9 mouse cellular contexts compared by ENCODE assay signal in genomic region chr15:10648372-10649109, GRCm38 (mm10).
A peak's percentile ranks its signal among the peaks of the same experiment; 100 is the strongest.
DNase-seq lines count a peak whose midpoint lies in the region; ATAC-seq lines count a peak whose summit lies in the region.
"Had no signal": no experiment of that assay in that cellular context is flagged by ENCODE, and none has a peak within 500 bp of the region (broad histone marks: within the 10 kb centered on the region; RNA-seq: fewer than 3 reads in every experiment).

No protein-coding gene starts in this region.

- H3K27ac ChIP-seq in heart, embryonic 16.5 days (ENCODE audit: low read length), result peak overlapping the region; percentile 39; the same call in 1 of the 2 replicates
- H3K27ac ChIP-seq in limb, embryonic 10.5 days, result peak overlapping the region; percentile 65
- H3K27ac ChIP-seq in stomach, embryonic 15.5 days, result no peak overlapping the region
- H3K27ac ChIP-seq: liver, embryonic 13.5 days had no signal

- H3K4me2 ChIP-seq in heart, embryonic 16.5 days (ENCODE audit: low read depth, low read length), result no peak overlapping the region
- no peak overlapping the region for H3K4me2 ChIP-seq in stomach, embryonic 15.5 days
- H3K4me2 ChIP-seq: liver, embryonic 13.5 days had no signal

- peaks cover 6% of the 10 kb centered on the region; the same call in 1 of the 2 replicates for H3K4me1 ChIP-seq in heart, embryonic 16.5 days (ENCODE audit: control insufficient read depth, insufficient read depth, low read length)
- peaks cover 36% of the 10 kb centered on the region for H3K4me1 ChIP-seq in limb, embryonic 10.5 days
- peaks cover 11% of the 10 kb centered on the region; the same call in 1 of the 2 replicates for H3K4me1 ChIP-seq in stomach, embryonic 15.5 days

- H3K9me3 ChIP-seq in heart, embryonic 16.5 days (replicated peaks; ENCODE audit: control insufficient read depth, low read length), result no peaks in the 10 kb centered on the region
- no peaks in the 10 kb centered on the region for H3K9me3 ChIP-seq in limb, embryonic 10.5 days (replicated peaks)
- H3K9me3 ChIP-seq in stomach, embryonic 15.5 days, result no peaks in the 10 kb centered on the region
- H3K9me3 ChIP-seq: liver, embryonic 13.5 days had no signal

- H3K36me3 ChIP-seq in heart, embryonic 16.5 days (ENCODE audit: control insufficient read depth, insufficient read depth), result no peaks in the 10 kb centered on the region
- H3K36me3 ChIP-seq in limb, embryonic 10.5 days, result 0 out of 2 replicates have a peak, but pooled peaks cover 9% of the 10 kb centered on the region
- H3K36me3 ChIP-seq in stomach, embryonic 15.5 days, result no peaks in the 10 kb centered on the region
- H3K36me3 ChIP-seq: liver, embryonic 13.5 days had no signal

- whole genome bisulfite sequencing in heart, embryonic 16.5 days, result 18% methylated on average over 6 of the region's 6 CpGs
- WGBS in limb, embryonic 10.5 days, result 18% methylated on average over 6 of the region's 6 CpGs
- WGBS in stomach, embryonic 15.5 days, result 16% methylated on average over 6 of the region's 6 CpGs

- ATAC-seq in heart, embryonic 16.5 days (replicated peaks; ENCODE audit: extremely low read depth, insufficient read depth, low FRiP score), result peak; percentile 63
- ATAC-seq in stomach, embryonic 15.5 days (ENCODE audit: insufficient read depth, low FRiP score, low read depth), result peak; percentile 63

- H3K27me3 ChIP-seq in heart, embryonic 16.5 days (ENCODE audit: control insufficient read depth, insufficient read depth, low read length), result peaks cover 6% of the 10 kb centered on the region; the same call in 1 of the 2 replicates
- no peaks in the 10 kb centered on the region for H3K27me3 ChIP-seq in limb, embryonic 10.5 days (ENCODE audit: low read depth, poor library complexity, severe bottlenecking)
- H3K27me3 ChIP-seq in stomach, embryonic 15.5 days (replicated peaks), result no peaks in the 10 kb centered on the region
- H3K27me3 ChIP-seq: liver, embryonic 13.5 days had no signal

- H3K4me3 ChIP-seq in heart, embryonic 16.5 days (ENCODE audit: low read length), result no peak overlapping the region
- H3K4me3 ChIP-seq in limb, embryonic 10.5 days, result no peak overlapping the region
- H3K4me3 ChIP-seq in stomach, embryonic 15.5 days (replicated peaks), result no peak overlapping the region
- H3K4me3 ChIP-seq: liver, embryonic 13.5 days had no signal

- no peak overlapping the region for H3K9ac ChIP-seq in heart, embryonic 16.5 days (ENCODE audit: low read length)
- no peak overlapping the region for H3K9ac ChIP-seq in stomach, embryonic 15.5 days
- H3K9ac ChIP-seq: liver, embryonic 13.5 days had no signal

- DNase-seq in ES-CJ7 (ENCODE audit: low read depth, low spot score) (peak; percentile 50), MN1 (ENCODE audit: low spot score) (no peak)
- DNase-seq in embryo, embryonic 10.5 days (ENCODE audit: low spot score), result peak; percentile 81
- DNase-seq in limb, embryonic 10.5 days (ENCODE audit: low spot score), result no peak
- no peak for DNase-seq in adrenal gland, postnatal 36 days
- no peak for DNase-seq in adrenal gland, adult 2 months
- DNase-seq: liver, embryonic 13.5 days had no signal

Comparison
In these comparisons a context has a peak if more than half of its experiments do, and no peak if none do; other contexts are left out.
1. DNase-seq: peak in ES-CJ7 (single experiment) and embryo, embryonic 10.5 days (single experiment); none in limb, embryonic 10.5 days (single experiment), adrenal gland, postnatal 36 days (0 of 2), adrenal gland, adult 2 months (single experiment) and MN1 (single experiment).